Mouse (Mus musculus): ENCODE results near the gene 4930522H14Rik. TPM values are rescaled to one million over a fixed set of nuclear protein-coding genes. Genes with fewer than 3 reads are reported as not detected.

Gene 4930522H14Rik
- polyA plus RNA-seq, 1 experiment from 2014 or later = not detected

GRCm38 (mm10) chr4:109472566-109472965 is 58.5 kb downstream of the 4930522H14Rik start:
- Histone ChIP-seq H3K27ac (replicated peaks) (no peak overlapping the region), H3K27me3 (no peaks in the 10 kb centered on the region), H3K9me3 (no peaks in the 10 kb centered on the region), H3K36me3 (peaks cover 6% of the 10 kb centered on the region), H3K4me2 (replicated peaks) (no peak overlapping the region), H3K4me1 (peaks cover 9% of the 10 kb centered on the region), H3K9ac (replicated peaks) (no peak overlapping the region), H3K4me3 (no peak overlapping the region)
- ATAC-seq (ENCODE audit: low FRiP score, low read depth) = no peak
- 87% methylated on average over 3 of the region's 3 CpGs for WGBS

- Histone ChIP-seq H3K36me3 (peaks cover 6% of the 10 kb centered on the region), H3K9me3 (no peaks in the 10 kb centered on the region), H3K27me3 (no peaks in the 10 kb centered on the region), H3K9ac (replicated peaks) (no peak overlapping the region), H3K27ac (replicated peaks) (no peak overlapping the region), H3K4me2 (replicated peaks) (no peak overlapping the region), H3K4me3 (no peak overlapping the region), H3K4me1 (peaks cover 9% of the 10 kb centered on the region)
- no peak for ATAC-seq (ENCODE audit: low FRiP score, low read depth)
These were observed 59.5 kb downstream of the 4930522H14Rik start for GRCm38 (mm10) chr4:109471606-109472005.

- H3K36me3 ChIP-seq = peaks cover 4% of the 10 kb centered on the region
- no peak overlapping the region for H3K4me3 ChIP-seq
- no peak overlapping the region for H3K9ac ChIP-seq (replicated peaks)
- no peaks in the 10 kb centered on the region for H3K9me3 ChIP-seq
- no peak overlapping the region for H3K4me2 ChIP-seq (replicated peaks)
- no peaks in the 10 kb centered on the region for H3K27me3 ChIP-seq
- ATAC-seq (ENCODE audit: low FRiP score, low read depth) = no peak
- no peaks in the 10 kb centered on the region for H3K4me1 ChIP-seq
- H3K27ac ChIP-seq (replicated peaks) = no peak overlapping the region
These were observed 63.4 kb downstream of the 4930522H14Rik start for GRCm38 (mm10) chr4:109467687-109468086.

- no peak overlapping the region for H3K9ac ChIP-seq (replicated peaks)
- H3K4me3 ChIP-seq = no peak overlapping the region
- no peak overlapping the region for H3K4me2 ChIP-seq (replicated peaks)
- no peaks in the 10 kb centered on the region for H3K27me3 ChIP-seq
- no peaks in the 10 kb centered on the region for H3K4me1 ChIP-seq
- no peaks in the 10 kb centered on the region for H3K9me3 ChIP-seq
- ATAC-seq (ENCODE audit: low FRiP score, low read depth) = no peak
- no peak overlapping the region for H3K27ac ChIP-seq (replicated peaks)
- H3K36me3 ChIP-seq = no peaks in the 10 kb centered on the region
These were observed 67.2 kb downstream of the 4930522H14Rik start for GRCm38 (mm10) chr4:109463892-109464291.

- Histone ChIP-seq H3K4me3 (no peak overlapping the region), H3K4me2 (replicated peaks) (no peak overlapping the region), H3K36me3 (no peaks in the 10 kb centered on the region), H3K27me3 (no peaks in the 10 kb centered on the region), H3K4me1 (no peaks in the 10 kb centered on the region), H3K27ac (replicated peaks) (no peak overlapping the region), H3K9me3 (no peaks in the 10 kb centered on the region), H3K9ac (replicated peaks) (no peak overlapping the region)
- WGBS = 73% methylated on average over 3 of the region's 3 CpGs
- ATAC-seq (ENCODE audit: low FRiP score, low read depth) = no peak
These were observed 70.5 kb downstream of the 4930522H14Rik start for GRCm38 (mm10) chr4:109460421-109461179.

GRCm38 (mm10) chr4:109456821-109457220 is 74.3 kb downstream of the 4930522H14Rik start:
- Histone ChIP-seq H3K4me3 (no peak overlapping the region), H3K9me3 (no peaks in the 10 kb centered on the region), H3K4me2 (replicated peaks) (no peak overlapping the region), H3K27ac (replicated peaks) (no peak overlapping the region), H3K9ac (replicated peaks) (no peak overlapping the region), H3K4me1 (no peaks in the 10 kb centered on the region), H3K27me3 (no peaks in the 10 kb centered on the region), H3K36me3 (peaks cover 13% of the 10 kb centered on the region)
- 93% methylated on average over 6 of the region's 6 CpGs for WGBS
- ATAC-seq (ENCODE audit: low FRiP score, low read depth) = no peak

Other genes with a start within 250 kb of the 4930522H14Rik start
- gene Ttc39a, start 124.7 kb downstream of the 4930522H14Rik start, polyA plus RNA-seq (2016; fragmentation: Nextera tagmentation; extraction: Ambion mirVana) = 1.2 and 1.6 TPM in 2 replicates
- gene Rnf11, start 46.6 kb downstream of the 4930522H14Rik start, polyA plus RNA-seq (2016; fragmentation: Nextera tagmentation; extraction: Ambion mirVana) = 59.4 and 65.4 TPM in 2 replicates
- gene Cdkn2c, start 135.9 kb upstream of the 4930522H14Rik start, polyA plus RNA-seq (2016; fragmentation: Nextera tagmentation; extraction: Ambion mirVana) = 12.0 and 12.4 TPM in 2 replicates
- 43.4 and 46.6 TPM in 2 replicates for gene Faf1, start 145.3 kb upstream of the 4930522H14Rik start, polyA plus RNA-seq (2016; fragmentation: Nextera tagmentation; extraction: Ambion mirVana)

All from midbrain, embryonic 12.5 days (tissue).